Mouse (Mus musculus) MEL (cell line): ENCODE measurements around the gene Asrgl1. TPM values are rescaled to one million over a fixed set of nuclear protein-coding genes. Genes with fewer than 3 reads are reported as not detected.

Experiments
- DNase-seq: peaks from one replicate; pipeline ENCODE4 v3.0.0; 2011; ENCODE audit warnings: low read depth, low spot score
- H3K27ac ChIP-seq: 2 replicates; pipeline ENCODE4 v1.5.1; 2012; ENCODE audit warnings: low read depth, mild to moderate bottlenecking, control low read depth, low read length, moderate library complexity; ENCODE audit not compliant: control insufficient read depth
- H3K27me3 ChIP-seq, 2 experiments: fragments of 150-350 bp in 1 of 2; sonication (generic) in 1 of 2; 2 replicates each; pipeline ENCODE4 v1.6.1; 2012; ENCODE audit warnings: low read length in 2 of 2, mild to moderate bottlenecking in 2 of 2, improper control_type of control experiment in 1 of 2, moderate library complexity in 1 of 2; ENCODE audit not compliant: insufficient read depth in 2 of 2, control insufficient read depth in 1 of 2
- H3K36me3 ChIP-seq, 2 experiments: 2 replicates each; pipeline ENCODE4 v1.6.1; 2012 to 2014; ENCODE audit warnings: low read length in 2 of 2, improper control_type of control experiment in 1 of 2, inconsistent platforms in 1 of 2, mild to moderate bottlenecking in 1 of 2; ENCODE audit not compliant: insufficient read depth in 2 of 2, control insufficient read depth in 1 of 2
- H3K4me1 ChIP-seq, 2 experiments: fragments of 150-350 bp in 1 of 2; sonication (generic) in 1 of 2; 2 replicates each; pipeline ENCODE4 v1.6.1; 2012; ENCODE audit warnings: low read length in 2 of 2, improper control_type of control experiment in 1 of 2, mild to moderate bottlenecking in 1 of 2; ENCODE audit not compliant: insufficient read depth in 2 of 2, control insufficient read depth in 1 of 2
- H3K4me3 ChIP-seq, 2 experiments: fragments of 150-350 bp in 1 of 2; sonication (generic) in 1 of 2; 2 replicates each; pipeline ENCODE4 v1.5.1; 2012; ENCODE audit warnings: low read depth in 2 of 2, low read length in 2 of 2, mild to moderate bottlenecking in 2 of 2, moderate library complexity in 2 of 2, control low read depth in 1 of 2, improper control_type of control experiment in 1 of 2; ENCODE audit not compliant: control insufficient read depth in 1 of 2, insufficient read depth in 1 of 2
- H3K79me2 ChIP-seq: 2 replicates; pipeline ENCODE4 v1.6.1; 2012; ENCODE audit warnings: mild to moderate bottlenecking, low read length, moderate library complexity; ENCODE audit not compliant: control insufficient read depth, poor library complexity, insufficient read depth
- H3K9ac ChIP-seq: 2 replicates; pipeline ENCODE4 v1.6.1; 2012; ENCODE audit warnings: low read depth, mild to moderate bottlenecking, control low read depth, low read length, moderate library complexity; ENCODE audit not compliant: control insufficient read depth, poor library complexity, severe bottlenecking
- H3K9me3 ChIP-seq: fragments of 150-350 bp; sonication (generic); replicated peaks from 2 replicates; pipeline ENCODE4 v1.6.1; 2012; ENCODE audit warnings: mild to moderate bottlenecking, low read length, improper control_type of control experiment, moderate library complexity; ENCODE audit not compliant: insufficient read depth
- BHLHE40 ChIP-seq: IDR thresholded peaks from 2 replicates; pipeline ENCODE4 v1.6.1; 2012; ENCODE audit warnings: low read depth, mild to moderate bottlenecking, inconsistent platforms, low read length, improper control_type of control experiment, borderline replicate concordance
- CHD1 ChIP-seq: IDR thresholded peaks from 2 replicates; pipeline ENCODE4 v1.6.1; 2012; ENCODE audit warnings: low read depth, mild to moderate bottlenecking, inconsistent platforms, low read length, improper control_type of control experiment
- CHD2 ChIP-seq: IDR thresholded peaks from 2 replicates; pipeline ENCODE4 v1.6.1; 2011; ENCODE audit warnings: low read length, improper control_type of control experiment
- CTCF ChIP-seq, 3 experiments: IDR thresholded peaks in 2 of 3; conservative IDR thresholded peaks in 1 of 3; 2 replicates each; pipeline ENCODE4 v1.5.1; 2011 to 2012; ENCODE audit warnings: low read length in 3 of 3, low read depth in 2 of 3, mild to moderate bottlenecking in 2 of 3, improper control_type of control experiment in 1 of 3, inconsistent platforms in 1 of 3, mixed read lengths in 1 of 3, moderate library complexity in 1 of 3; ENCODE audit not compliant: control insufficient read depth in 1 of 3, insufficient read depth in 1 of 3, poor library complexity in 1 of 3, severe bottlenecking in 1 of 3
- E2F4 ChIP-seq: IDR thresholded peaks from 2 replicates; pipeline ENCODE4 v1.6.1; 2011; ENCODE audit warnings: low read depth, low read length, improper control_type of control experiment, borderline replicate concordance
- ELF1 ChIP-seq: IDR thresholded peaks from 2 replicates; pipeline ENCODE4 v1.6.1; 2014; ENCODE audit warnings: low read depth, mild to moderate bottlenecking, inconsistent platforms, low read length, improper control_type of control experiment, moderate library complexity
- ETS1 ChIP-seq: IDR thresholded peaks from 2 replicates; pipeline ENCODE4 v1.6.1; 2012; ENCODE audit warnings: low read depth, mild to moderate bottlenecking, inconsistent platforms, low read length, improper control_type of control experiment, moderate library complexity
- GATA1 ChIP-seq: IDR thresholded peaks from 2 replicates; pipeline ENCODE4 v1.6.1; 2011; ENCODE audit warnings: low read depth, low read length, improper control_type of control experiment
- HCFC1 ChIP-seq: IDR thresholded peaks from 2 replicates; pipeline ENCODE4 v1.6.1; 2012; ENCODE audit warnings: low read depth, mild to moderate bottlenecking, inconsistent platforms, low read length, improper control_type of control experiment, moderate library complexity
- KAT2A ChIP-seq: conservative IDR thresholded peaks from 2 replicates; pipeline ENCODE4 v1.6.1; 2012; ENCODE audit warnings: low read depth, low read length, improper control_type of control experiment, inconsistent platforms
- MAFK ChIP-seq: IDR thresholded peaks from 2 replicates; pipeline ENCODE4 v1.6.1; 2011; ENCODE audit warnings: low read depth, mild to moderate bottlenecking, low read length, improper control_type of control experiment, borderline replicate concordance
- MXI1 ChIP-seq: IDR thresholded peaks from 2 replicates; pipeline ENCODE4 v1.6.1; 2011; ENCODE audit warnings: mild to moderate bottlenecking, low read depth, low read length, improper control_type of control experiment
- MYB ChIP-seq: IDR thresholded peaks from 2 replicates; pipeline ENCODE4 v1.6.1; 2011; ENCODE audit warnings: mild to moderate bottlenecking, low read depth, low read length, improper control_type of control experiment
- NELFE ChIP-seq: IDR thresholded peaks from 2 replicates; pipeline ENCODE4 v1.6.1; 2011; ENCODE audit warnings: low read depth, low read length, improper control_type of control experiment
- NRF1 ChIP-seq: IDR thresholded peaks from 2 replicates; pipeline ENCODE4 v1.6.1; 2014; ENCODE audit warnings: low read depth, mild to moderate bottlenecking, inconsistent platforms, low read length, improper control_type of control experiment, moderate library complexity; ENCODE audit not compliant: poor library complexity, insufficient read depth, severe bottlenecking
- POLR2A ChIP-seq, 2 experiments: IDR thresholded peaks; 2 replicates each; pipeline ENCODE4 v1.6.1; 2011 to 2012; ENCODE audit warnings: low read length in 2 of 2, mild to moderate bottlenecking in 2 of 2, control low read depth in 1 of 2, improper control_type of control experiment in 1 of 2, low read depth in 1 of 2, moderate library complexity in 1 of 2; ENCODE audit not compliant: control insufficient read depth in 1 of 2, insufficient read depth in 1 of 2, poor library complexity in 1 of 2
- POLR2AphosphoS5 ChIP-seq: IDR thresholded peaks from 2 replicates; pipeline ENCODE4 v1.6.1; 2012; ENCODE audit warnings: low read depth, borderline replicate concordance, mild to moderate bottlenecking, inconsistent platforms, low read length, moderate library complexity, mixed read lengths
- RAD21 ChIP-seq: IDR thresholded peaks from 2 replicates; pipeline ENCODE4 v1.6.1; 2011; ENCODE audit warnings: mild to moderate bottlenecking, low read depth, low read length, improper control_type of control experiment
- RCOR1 ChIP-seq: IDR thresholded peaks from 2 replicates; pipeline ENCODE4 v1.6.1; 2012; ENCODE audit warnings: low read depth, mild to moderate bottlenecking, inconsistent platforms, low read length, improper control_type of control experiment
- SIN3A ChIP-seq: IDR thresholded peaks from 2 replicates; pipeline ENCODE4 v1.6.1; 2012; ENCODE audit warnings: low read length, improper control_type of control experiment, inconsistent platforms
- SMC3 ChIP-seq: IDR thresholded peaks from 2 replicates; pipeline ENCODE4 v1.6.1; 2011; ENCODE audit warnings: low read depth, low read length, improper control_type of control experiment
- TAL1 ChIP-seq: IDR thresholded peaks from 2 replicates; pipeline ENCODE4 v1.6.1; 2012; ENCODE audit warnings: mild to moderate bottlenecking, inconsistent platforms, low read length, moderate library complexity, mixed read lengths
- TBP ChIP-seq: IDR thresholded peaks from 2 replicates; pipeline ENCODE4 v1.8.0; 2011; ENCODE audit warnings: low read depth, low read length, improper control_type of control experiment
- USF1 ChIP-seq: IDR thresholded peaks from 2 replicates; pipeline ENCODE4 v1.6.1; 2014; ENCODE audit warnings: low read depth, mild to moderate bottlenecking, inconsistent platforms, low read length, improper control_type of control experiment, moderate library complexity
- USF2 ChIP-seq, 2 experiments: IDR thresholded peaks; 2 replicates each; pipeline ENCODE4 v1.6.1; 2011 to 2012; ENCODE audit warnings: improper control_type of control experiment in 2 of 2, low read length in 2 of 2, borderline replicate concordance in 1 of 2, inconsistent platforms in 1 of 2, low read depth in 1 of 2, mild to moderate bottlenecking in 1 of 2; ENCODE audit not compliant: insufficient read depth in 1 of 2
- ZC3H11A ChIP-seq: IDR thresholded peaks from 2 replicates; pipeline ENCODE4 v1.6.1; 2012; ENCODE audit warnings: low read depth, mild to moderate bottlenecking, inconsistent platforms, low read length, improper control_type of control experiment
- ZKSCAN1 ChIP-seq: IDR thresholded peaks from 2 replicates; pipeline ENCODE4 v1.6.1; 2012; ENCODE audit warnings: low read depth, mild to moderate bottlenecking, inconsistent platforms, low read length, improper control_type of control experiment, moderate library complexity
- ZMIZ1 ChIP-seq: IDR thresholded peaks from 2 replicates; pipeline ENCODE4 v1.6.1; 2012; ENCODE audit warnings: low read depth, mild to moderate bottlenecking, inconsistent platforms, low read length, improper control_type of control experiment, moderate library complexity
- ZNF384 ChIP-seq: IDR thresholded peaks from 2 replicates; pipeline ENCODE4 v1.6.1; 2012; ENCODE audit warnings: low read depth, mild to moderate bottlenecking, inconsistent platforms, low read length, improper control_type of control experiment
- polyA plus RNA-seq, 2 experiments: library from polyadenylated mRNA; stranded (reverse) in 1 of 2; unstranded in 1 of 2; fragments of >175 nt in 1 of 2; fragments of >200 nt in 1 of 2; gene quantifications; 2 replicates each; pipeline versions ENCODE4 v1.2.1 to v1.2.4; 2012; ENCODE audit warnings: low replicate concordance in 2 of 2, low read depth in 1 of 2; ENCODE audit not compliant: insufficient read length in 2 of 2, insufficient read depth in 1 of 2, missing spikeins in 1 of 2
- total RNA-seq: library from RNA; depleted of rRNA; stranded (reverse); fragments of 300-350 nt; gene quantifications from 2 replicates; pipeline ENCODE4 v1.2.3, GENCODE M21; 2012

Asrgl1 gene
- total and polyA plus RNA-seq, 3 experiments: 24.5 to 63.9 TPM; not detected in 1

- H3K9me3 ChIP-seq: no peaks in the 10 kb centered on the region
- no peak overlapping the region for H3K9ac ChIP-seq
- H3K79me2 ChIP-seq: no peaks in the 10 kb centered on the region
- no peak overlapping the region for H3K27ac ChIP-seq
- peaks cover 0 to 4% of the 10 kb centered on the region in 2 experiments; a peak in 1 of 4 replicates for H3K4me1 ChIP-seq
- no peaks in the 10 kb centered on the region; a peak in 1 of 4 replicates for H3K27me3 ChIP-seq
- no peak for TF ChIP-seq POLR2A (IDR thresholded peaks at IDR 0.05; ENCODE audit: control insufficient read depth in 1 of 2, insufficient read depth in 1 of 2, low read depth in 1 of 2, low read length in 2 of 2, poor library complexity in 1 of 2)
- TF ChIP-seq MYB: no peak
- no peak for TF ChIP-seq CHD2
- peak; percentile 86 for TF ChIP-seq ZC3H11A
- no peak for TF ChIP-seq NELFE
- no peak for TF ChIP-seq NRF1
- TF ChIP-seq ETS1: no peak
- TF ChIP-seq USF2 (IDR thresholded peaks at IDR 0.05; ENCODE audit: borderline replicate concordance in 1 of 2, insufficient read depth in 1 of 2, low read depth in 1 of 2, low read length in 2 of 2): no peak
- TF ChIP-seq HCFC1: no peak
- no peak for TF ChIP-seq GATA1
- no peak for TF ChIP-seq KAT2A
- TF ChIP-seq ZNF384: peak; percentile 74
- TF ChIP-seq CTCF (IDR thresholded peaks at IDR 0.05 in 2 of 3, conservative IDR thresholded peaks at IDR 0.05 in 1 of 3; ENCODE audit: control insufficient read depth in 1 of 3, insufficient read depth in 1 of 3, low read depth in 2 of 3, low read length in 3 of 3, poor library complexity in 1 of 3, severe bottlenecking in 1 of 3): peak in 2 of 3 experiments; percentile 40 to 58; a peak in 5 of 6 replicates
- TF ChIP-seq SIN3A: 0 out of 2 replicates have a peak, but pooled peaks have one; percentile 4
- TF ChIP-seq ELF1: no peak
- no peak for TF ChIP-seq RCOR1
- TF ChIP-seq SMC3: peak; percentile 70
- peak; percentile 62 for TF ChIP-seq RAD21
- no peak for TF ChIP-seq TAL1
- no peak for TF ChIP-seq E2F4
- TF ChIP-seq, all 39 proteins: peak for 6
- no peak overlapping the region for H3K4me3 ChIP-seq
- H3K36me3 ChIP-seq: no peaks in the 10 kb centered on the region; a peak in 2 of 4 replicates
- peak; percentile 48 for DNase-seq
Observed at GRCm38 (mm10) chr19:9108536-9108935, 26.9 kb downstream of the Asrgl1 start.

- H3K27me3 ChIP-seq: peaks cover 0 to 3% of the 10 kb centered on the region in 2 experiments; a peak in 2 of 4 replicates
- TF ChIP-seq HCFC1 (no peak), GATA1 (no peak), RAD21 (no peak), BHLHE40 (no peak), ZKSCAN1 (no peak), USF1 (no peak), MXI1 (no peak), ETS1 (no peak), SMC3 (no peak), TBP (no peak), CTCF (IDR thresholded peaks at IDR 0.05 in 2 of 3, conservative IDR thresholded peaks at IDR 0.05 in 1 of 3; ENCODE audit: control insufficient read depth in 1 of 3, insufficient read depth in 1 of 3, low read depth in 2 of 3, low read length in 3 of 3, poor library complexity in 1 of 3, severe bottlenecking in 1 of 3) (no peak), E2F4 (no peak), MAFK (no peak), ZMIZ1 (no peak), POLR2AphosphoS5 (no peak), CHD1 (no peak)
- H3K79me2 ChIP-seq: no peaks in the 10 kb centered on the region
- H3K36me3 ChIP-seq: no peaks in the 10 kb centered on the region; a peak in 1 of 4 replicates
- H3K4me1 ChIP-seq: peaks cover 0 to 4% of the 10 kb centered on the region in 2 experiments; a peak in 1 of 4 replicates
- DNase-seq: no peak
- H3K9ac ChIP-seq: no peak overlapping the region
- H3K4me3 ChIP-seq: no peak overlapping the region
- H3K27ac ChIP-seq: no peak overlapping the region
- H3K9me3 ChIP-seq: no peaks in the 10 kb centered on the region
Observed at GRCm38 (mm10) chr19:9107379-9107755, 28.1 kb downstream of the Asrgl1 start.
